Mouse (Mus musculus): ENCODE results near the gene Cybc1.

Cybc1 gene

DNA sequence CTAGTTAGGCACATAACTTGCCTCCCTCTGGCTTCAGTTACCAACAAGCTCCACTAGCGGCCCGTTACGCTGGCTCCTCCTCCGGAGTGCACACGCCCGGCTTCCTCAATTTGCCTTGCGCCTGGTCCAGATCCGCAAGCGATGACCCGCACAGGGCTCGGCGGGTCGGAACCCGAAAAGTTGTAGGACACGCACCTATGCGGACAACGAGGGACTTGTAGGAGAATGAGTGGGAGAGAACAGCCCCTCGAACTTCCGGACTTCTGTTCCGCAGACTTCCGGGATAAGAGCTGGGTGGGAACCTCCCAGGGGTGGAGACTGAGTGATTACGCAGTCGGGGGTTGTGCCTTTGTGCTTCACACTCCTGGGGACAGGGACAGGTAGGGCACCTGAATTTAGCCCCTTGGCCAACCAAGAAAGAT is at the start of gene Cybc1:
Gene Cybc1 (minus strand): TSS at position 305 of the 422 bp plus-strand sequence.
- DNase-seq (ENCODE audit: low spot score): peak; percentile 81

GRCm38 (mm10) chr11:121278011-121278410 is 48.9 kb upstream of the Cybc1 start:
- no peak for DNase-seq (ENCODE audit: low spot score)

DNA sequence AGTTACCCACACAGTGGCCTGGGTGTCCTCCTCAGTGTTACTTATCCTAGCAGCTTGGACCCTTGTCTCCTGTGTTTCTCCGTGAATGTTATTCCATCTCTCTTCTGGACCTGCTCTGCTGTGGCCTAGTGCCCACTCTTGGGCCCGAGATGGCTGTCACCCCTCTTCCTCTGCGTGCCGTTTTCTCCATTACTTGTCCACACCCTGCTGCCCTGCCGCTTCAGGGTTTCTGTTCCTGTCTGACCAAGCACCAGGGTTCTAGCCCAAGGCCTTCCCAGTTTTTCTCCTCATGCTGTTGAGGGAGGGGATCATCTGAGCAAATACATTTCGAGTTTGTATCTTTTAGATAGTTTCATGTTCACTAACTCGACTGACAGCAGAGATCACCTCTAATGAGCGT is 48.4 kb upstream of the Cybc1 start:
- DNase-seq (ENCODE audit: low spot score): no peak

- no peak for DNase-seq (ENCODE audit: low spot score)
Measured at GRCm38 (mm10) chr11:121261074-121261473, 32.0 kb upstream of the Cybc1 start.

- peak; percentile 64 for DNase-seq (ENCODE audit: low spot score)
Measured at GRCm38 (mm10) chr11:121260211-121260906, 31.2 kb upstream of the Cybc1 start.

DNA sequence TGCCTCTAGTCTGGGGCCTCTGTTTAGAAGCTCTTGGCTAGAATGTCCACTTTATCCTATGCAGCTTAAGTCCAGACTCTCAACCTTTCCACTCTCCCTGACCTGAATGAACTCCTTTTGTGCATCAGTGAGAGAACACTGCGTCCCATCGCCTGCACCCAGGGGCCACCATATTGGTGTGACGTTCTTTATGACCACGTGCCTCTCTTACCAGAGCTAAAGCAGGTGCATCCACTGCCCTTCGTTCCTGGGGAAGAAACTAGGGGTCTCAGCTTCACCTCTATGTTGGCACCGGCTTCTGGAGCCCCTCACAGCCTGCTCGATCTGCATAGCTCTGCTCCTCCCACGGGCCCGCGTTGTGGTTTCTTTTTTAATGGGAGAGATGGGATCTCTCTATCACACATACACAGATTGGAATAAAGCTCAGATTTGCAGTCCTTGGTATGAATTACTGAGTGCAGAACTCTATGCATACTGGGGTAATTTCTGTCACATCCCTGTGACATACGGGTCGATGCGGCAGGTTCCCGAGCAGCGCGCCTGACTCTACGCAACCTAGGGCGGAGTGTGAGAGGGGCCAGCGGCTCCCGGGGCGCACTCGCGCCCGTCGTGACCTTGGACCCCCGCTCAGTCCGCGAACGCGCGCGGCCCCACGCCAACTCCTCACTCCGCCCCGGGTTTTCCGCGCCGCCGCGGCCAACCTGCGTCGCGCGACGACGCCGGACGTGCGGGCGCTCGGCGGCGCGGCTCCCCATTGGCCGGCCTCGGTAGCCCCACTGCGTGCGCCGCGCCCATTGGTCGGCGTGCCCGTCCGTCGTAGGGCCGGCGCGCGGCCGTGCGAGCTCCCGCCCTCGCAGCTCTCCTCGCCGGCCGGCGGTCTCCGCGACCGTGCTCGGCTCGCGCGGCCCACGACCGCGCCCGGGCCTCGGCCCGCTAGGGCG is 30.3 kb upstream of the Cybc1 start, which contains the start of gene Foxk2:
Gene Foxk2 (plus strand): TSS at position 831 of the 941 bp plus-strand sequence.
- DNase-seq (ENCODE audit: low spot score): peak; percentile 99

GRCm38 (mm10) chr11:121250196-121250595 is 21.1 kb upstream of the Cybc1 start:
- DNase-seq (ENCODE audit: low spot score): no peak

GRCm38 (mm10) chr11:121239669-121240068 is 10.5 kb upstream of the Cybc1 start:
- DNase-seq (ENCODE audit: low spot score): no peak

- DNase-seq (ENCODE audit: low spot score): peak; percentile 78
Measured at GRCm38 (mm10) chr11:121237345-121238128, 8.4 kb upstream of the Cybc1 start.

GRCm38 (mm10) chr11:121236564-121237344 is 7.6 kb upstream of the Cybc1 start, which contains the start of gene Narf:
TSS of gene Narf (plus strand) at chr11:121237253.
- DNase-seq (ENCODE audit: low spot score): peak; percentile 100

DNA sequence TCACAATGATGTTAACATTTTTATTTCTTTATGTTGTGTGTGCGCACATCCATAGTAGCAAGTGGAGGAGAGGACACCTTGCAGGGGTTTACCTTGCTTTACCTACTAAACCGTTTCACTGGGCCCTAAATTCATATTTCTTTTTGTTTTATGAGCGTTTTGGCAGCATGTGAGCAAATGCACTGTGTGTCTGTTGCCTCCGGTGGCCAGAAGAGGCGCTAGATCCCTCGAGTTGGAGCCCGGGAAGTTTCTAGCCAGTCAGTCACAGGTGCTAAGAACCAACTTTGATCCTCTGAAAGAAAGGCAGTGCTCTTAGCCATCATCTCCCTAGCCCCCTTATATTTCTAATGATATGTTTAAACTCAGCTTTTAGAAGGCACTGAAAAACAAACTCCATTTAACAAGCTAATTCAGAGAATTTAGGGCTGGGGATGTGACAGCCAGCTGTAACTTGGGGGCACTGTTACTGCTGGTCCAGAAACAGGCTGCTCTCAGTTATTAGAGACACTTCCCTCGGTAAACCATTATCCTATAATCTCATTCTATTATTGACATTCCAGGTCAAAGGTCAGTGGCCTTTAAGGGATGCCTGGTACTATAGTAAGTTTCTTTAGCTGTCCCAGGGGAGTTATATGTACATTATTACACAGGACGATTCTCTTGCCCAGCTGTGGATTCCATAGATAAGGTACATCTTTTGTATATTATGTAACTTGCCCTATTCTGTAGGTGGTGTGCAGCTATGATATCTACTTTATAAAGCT is 6.5 kb upstream of the Cybc1 start:
- peak; percentile 70 for DNase-seq (ENCODE audit: low spot score)

- no peak for DNase-seq (ENCODE audit: low spot score)
Measured at GRCm38 (mm10) chr11:121232706-121233105, 3.6 kb upstream of the Cybc1 start.

- DNase-seq (ENCODE audit: low spot score): peak; percentile 38
Measured at GRCm38 (mm10) chr11:121231628-121232291, 2.6 kb upstream of the Cybc1 start.

GRCm38 (mm10) chr11:121231191-121231590 is 2.1 kb upstream of the Cybc1 start:
- DNase-seq (ENCODE audit: low spot score): no peak

- DNase-seq (ENCODE audit: low spot score): no peak
Measured at GRCm38 (mm10) chr11:121228129-121229017, 749 bp downstream of the Cybc1 start.

- DNase-seq (ENCODE audit: low spot score): peak; percentile 60
Measured at GRCm38 (mm10) chr11:121221321-121222010, 7.7 kb downstream of the Cybc1 start.

DNA sequence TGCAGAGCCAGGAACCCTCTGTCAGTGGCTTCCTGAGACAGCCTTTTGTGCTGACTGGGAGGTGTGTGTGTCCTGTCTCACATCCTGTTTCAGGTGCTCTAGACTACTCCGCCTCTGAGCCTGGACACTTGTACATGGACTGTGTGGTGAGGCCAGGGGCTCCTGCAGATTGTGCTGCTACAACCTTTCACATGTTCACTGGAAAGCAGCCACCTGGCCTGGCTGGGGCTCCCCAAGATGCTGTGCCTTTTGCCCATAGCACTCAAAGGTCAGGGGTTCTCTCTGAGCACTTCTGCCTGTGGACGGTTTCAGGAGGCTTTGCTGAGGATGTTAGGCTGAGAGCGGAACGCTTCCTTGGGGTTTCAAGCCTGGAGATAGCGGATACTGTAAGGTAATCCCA is 8.4 kb downstream of the Cybc1 start:
- no peak for DNase-seq (ENCODE audit: low spot score)

GRCm38 (mm10) chr11:121219776-121220175 is 9.3 kb downstream of the Cybc1 start:
- DNase-seq (ENCODE audit: low spot score): no peak
